Mouse (Mus musculus): Measurements from ENCODE around the gene Mpv17l2.

Mpv17l2 gene

GRCm38 (mm10) chr8:70760775-70761406 is at the start of gene Mpv17l2:
Gene Mpv17l2 (minus strand): TSS chr8:70760946.
- peak; percentile 99 for DNase-seq (ENCODE audit: low read depth)

DNA sequence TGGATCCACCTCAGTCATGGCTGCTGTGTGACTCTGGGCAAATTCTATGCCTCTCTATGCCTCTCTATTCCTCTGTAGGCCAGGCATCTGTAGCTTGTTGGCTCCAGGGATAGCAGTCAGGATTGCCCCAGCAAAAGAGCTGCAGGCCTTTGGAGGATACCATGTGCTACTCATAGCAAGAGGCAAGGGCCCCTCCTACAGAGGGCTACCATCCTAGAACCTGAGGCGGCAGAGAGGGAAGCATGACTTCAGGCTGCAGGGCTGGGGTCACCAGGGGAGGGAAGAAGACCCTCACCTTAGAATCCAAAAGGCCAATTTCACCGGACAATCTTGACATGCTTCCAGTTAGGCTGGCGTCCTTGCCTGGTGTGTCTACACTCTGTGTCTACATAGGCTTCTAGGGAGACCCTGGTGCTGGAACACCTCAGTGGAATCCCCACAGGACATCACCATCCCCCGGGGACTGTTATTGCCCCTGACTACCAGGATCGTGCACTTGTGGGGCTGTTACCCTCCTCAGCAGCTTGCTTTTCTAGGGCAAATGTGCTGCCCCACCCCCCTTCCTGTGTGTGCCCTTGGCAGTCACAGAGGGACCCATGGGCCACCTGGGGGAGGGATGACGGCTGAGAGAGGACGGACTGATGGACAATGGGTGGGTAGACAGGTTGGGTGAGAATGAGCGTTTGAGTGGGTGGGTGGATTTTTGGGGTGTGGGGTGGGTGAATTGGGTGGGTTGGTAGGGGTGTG is 48.4 kb upstream of the Mpv17l2 start:
- no peak for DNase-seq (ENCODE audit: low read depth)

DNA sequence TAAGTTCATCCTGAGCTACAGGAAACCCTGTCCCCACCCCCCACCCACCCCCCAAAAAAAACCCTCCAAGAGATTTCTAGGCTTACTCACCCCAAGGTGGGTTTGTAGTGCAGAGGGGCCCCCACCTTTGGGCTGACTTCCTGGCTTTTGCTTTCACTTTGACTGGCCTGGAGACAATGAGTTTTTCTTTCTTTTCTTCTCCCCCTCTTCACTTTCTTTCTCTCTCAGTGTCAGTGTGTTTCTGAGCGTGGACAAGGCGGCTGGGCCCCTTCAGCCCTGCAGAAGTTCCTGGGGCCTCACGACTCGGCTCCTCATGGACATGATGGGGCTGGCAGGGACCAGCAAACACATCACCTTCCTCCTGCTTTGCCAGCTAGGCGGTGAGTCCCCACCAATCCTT is 47.5 kb upstream of the Mpv17l2 start, which contains the start of gene Il12rb1:
Gene Il12rb1 (plus strand): TSS at position 211 of the 400 bp plus-strand sequence.
- no peak for DNase-seq (ENCODE audit: low read depth)

GRCm38 (mm10) chr8:70807304-70807703 is 46.6 kb upstream of the Mpv17l2 start:
- no peak for DNase-seq (ENCODE audit: low read depth)

- DNase-seq (ENCODE audit: low read depth), result peak; percentile 65
Measured at GRCm38 (mm10) chr8:70806541-70806940, 45.8 kb upstream of the Mpv17l2 start.

- DNase-seq (ENCODE audit: low read depth), result peak; percentile 87
Measured at GRCm38 (mm10) chr8:70804481-70805206, 43.9 kb upstream of the Mpv17l2 start, which contains the start of gene Mast3. Gene Mast3 (minus strand): TSS chr8:70805054.

DNA sequence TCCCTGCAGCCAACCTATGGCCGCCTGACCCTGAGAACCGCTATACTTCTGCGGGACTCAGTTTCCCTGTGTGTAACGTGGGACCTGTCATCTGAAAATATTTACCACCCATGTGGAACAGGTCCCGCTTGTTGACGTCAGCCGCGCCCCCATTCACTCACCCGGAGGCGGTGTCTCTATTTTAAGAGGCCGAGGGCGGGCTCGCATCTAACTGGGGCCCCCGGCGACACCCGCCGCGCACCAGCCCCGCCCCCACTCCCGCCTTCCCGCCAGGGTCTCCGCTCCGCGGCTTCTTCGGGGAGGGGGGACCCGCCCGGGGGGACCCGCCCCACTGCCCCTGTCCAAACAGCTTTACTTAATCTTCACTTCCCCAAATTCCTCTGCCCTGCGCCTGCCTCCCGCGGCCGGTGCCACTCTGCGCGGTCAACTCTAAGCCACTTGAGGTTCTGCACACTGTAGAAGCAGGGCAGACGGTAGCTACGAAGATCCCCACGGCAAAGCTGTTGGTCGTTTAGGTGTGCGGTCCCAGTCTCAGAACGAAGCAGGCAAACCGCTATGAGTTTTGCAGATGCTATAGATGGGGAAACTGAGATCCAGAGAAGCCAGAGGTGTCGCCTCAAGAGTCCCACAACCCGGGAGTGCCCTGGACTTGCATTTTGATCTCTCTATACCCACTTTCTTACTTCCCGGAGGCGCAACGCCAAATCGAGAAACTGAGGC is 43.2 kb upstream of the Mpv17l2 start:
- peak; percentile 71 for DNase-seq (ENCODE audit: low read depth)

GRCm38 (mm10) chr8:70802786-70803510 is 42.2 kb upstream of the Mpv17l2 start:
- no peak for DNase-seq (ENCODE audit: low read depth)

GRCm38 (mm10) chr8:70801830-70802229 is 41.1 kb upstream of the Mpv17l2 start:
- no peak for DNase-seq (ENCODE audit: low read depth)

GRCm38 (mm10) chr8:70801156-70801555 is 40.4 kb upstream of the Mpv17l2 start:
- no peak for DNase-seq (ENCODE audit: low read depth)

GRCm38 (mm10) chr8:70800648-70801047 is 39.9 kb upstream of the Mpv17l2 start:
- DNase-seq (ENCODE audit: low read depth), result no peak

DNA sequence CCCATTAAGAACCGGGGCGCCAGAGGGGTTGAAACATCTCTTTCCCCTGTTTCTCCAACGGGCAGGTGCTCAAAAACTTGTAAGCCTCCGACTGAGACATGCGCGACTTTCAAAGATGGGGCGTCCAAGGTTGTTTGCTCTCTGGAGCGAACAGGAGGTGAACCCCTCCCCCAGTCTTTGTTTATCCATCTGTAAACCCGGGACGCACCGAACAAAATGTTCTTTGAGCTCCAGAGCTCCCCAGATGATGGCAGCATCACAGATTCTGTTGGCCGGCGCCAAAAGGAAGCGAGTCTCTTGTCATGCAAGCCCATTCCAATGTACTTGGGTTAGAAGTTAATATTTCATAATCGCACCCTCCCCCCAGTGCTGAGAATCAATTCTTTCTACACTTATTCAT is 37.5 kb upstream of the Mpv17l2 start:
- DNase-seq (ENCODE audit: low read depth), result no peak

DNA sequence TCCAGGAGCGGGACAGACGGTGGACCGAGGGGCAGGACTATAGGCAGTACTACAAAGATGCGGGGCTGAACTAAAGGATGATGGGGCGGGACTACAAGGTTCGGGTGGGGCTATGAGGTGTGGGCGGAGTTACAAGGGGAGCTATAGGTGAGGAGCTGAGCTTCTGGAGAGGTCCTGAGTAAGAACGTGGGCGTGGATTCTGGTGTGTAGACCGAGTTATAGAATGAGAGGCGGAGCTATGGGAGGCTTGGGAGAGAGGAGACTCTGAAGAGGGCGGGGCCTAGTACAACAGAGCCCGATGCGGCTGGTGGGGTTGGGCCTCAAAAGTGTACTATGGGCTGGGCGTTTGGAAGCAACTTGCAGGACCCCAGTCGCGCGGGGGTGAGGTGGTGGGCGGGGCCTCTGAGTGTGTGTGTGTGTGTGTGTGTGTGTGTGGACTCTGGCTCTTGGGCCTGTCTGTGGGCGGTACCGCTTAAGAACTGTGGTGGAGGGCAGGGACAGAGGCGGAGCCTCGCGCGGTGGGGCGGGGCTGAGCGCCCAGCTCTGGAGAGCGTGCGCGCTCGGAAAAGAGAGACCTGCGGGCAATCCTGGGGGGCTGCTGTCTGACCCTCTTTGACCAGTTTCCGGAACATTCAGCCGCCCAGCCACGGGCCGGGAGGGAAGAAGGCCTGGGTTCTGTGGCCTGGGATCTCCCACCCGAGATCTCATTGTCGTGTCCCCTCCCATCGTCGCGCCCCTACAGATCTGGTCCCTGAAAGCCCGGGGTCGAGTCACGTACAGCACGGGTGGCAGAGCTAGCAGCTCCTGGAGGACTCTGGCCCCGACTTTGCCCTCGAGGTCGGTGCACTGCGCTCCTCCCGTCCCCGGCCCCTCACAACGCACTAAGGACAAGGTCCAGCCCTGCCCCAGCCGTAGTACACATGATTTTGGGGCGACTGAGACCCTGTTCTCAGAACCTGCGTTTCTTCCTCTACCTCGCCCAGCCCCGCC is 36.6 kb upstream of the Mpv17l2 start:
- peak; percentile 93 for DNase-seq (ENCODE audit: low read depth)

- no peak for DNase-seq (ENCODE audit: low read depth)
Measured at GRCm38 (mm10) chr8:70796403-70797080, 35.8 kb upstream of the Mpv17l2 start.

- DNase-seq (ENCODE audit: low read depth), result no peak
Measured at GRCm38 (mm10) chr8:70795370-70795769, 34.6 kb upstream of the Mpv17l2 start.

DNA sequence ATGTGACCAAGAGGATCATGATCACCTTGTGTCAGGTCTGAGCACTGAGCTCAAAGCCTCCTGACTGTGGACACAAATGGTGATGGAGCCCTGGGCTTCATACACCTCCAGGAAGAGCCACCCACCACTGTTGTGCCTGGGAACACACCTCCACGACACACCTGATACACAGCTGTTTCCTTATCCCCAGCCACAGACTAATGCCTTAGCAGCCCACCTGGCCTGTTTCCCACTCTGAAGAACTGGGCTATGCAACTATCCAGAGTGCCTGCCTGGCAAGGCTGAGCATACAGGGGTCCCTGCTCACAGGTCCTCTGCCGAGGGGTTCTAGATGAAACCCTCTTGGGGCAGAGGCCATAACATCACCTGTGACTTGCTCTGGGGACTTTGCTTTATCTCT is 33.5 kb upstream of the Mpv17l2 start:
- DNase-seq (ENCODE audit: low read depth), result no peak

GRCm38 (mm10) chr8:70792700-70793099 is 32.0 kb upstream of the Mpv17l2 start:
- DNase-seq (ENCODE audit: low read depth), result no peak

- DNase-seq (ENCODE audit: low read depth), result peak; percentile 97
Measured at GRCm38 (mm10) chr8:70791975-70792691, 31.4 kb upstream of the Mpv17l2 start.

DNA sequence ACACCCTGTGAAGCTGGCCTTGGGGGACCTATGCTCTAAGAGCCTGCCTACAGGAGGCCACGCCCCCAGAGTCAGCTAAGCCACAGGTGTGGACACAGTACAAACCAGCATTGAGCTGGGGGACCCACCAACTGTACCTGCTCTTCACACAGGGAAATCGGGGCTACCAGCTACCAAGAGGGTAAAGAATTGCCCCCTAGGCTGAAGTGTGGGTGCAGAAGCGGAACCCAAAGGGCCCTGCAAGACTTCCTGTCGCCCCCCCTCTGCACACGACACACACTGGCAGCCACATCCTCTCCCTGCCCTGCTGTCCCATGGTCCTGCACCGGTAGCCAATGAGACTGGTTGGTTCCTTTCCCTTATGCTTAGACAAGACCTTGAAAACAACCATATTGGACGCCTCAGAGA is 30.6 kb upstream of the Mpv17l2 start:
- peak; percentile 97 for DNase-seq (ENCODE audit: low read depth)
